Mouse (Mus musculus): ENCODE data around the gene Lrp8. TPM values are rescaled to one million over a fixed set of nuclear protein-coding genes. Genes with fewer than 3 reads are reported as not detected.
A peak's percentile ranks its signal among the peaks of the same experiment; 100 is the strongest.

The Lrp8 gene
- total RNA-seq, 1 experiment = 8.3 TPM

DNA sequence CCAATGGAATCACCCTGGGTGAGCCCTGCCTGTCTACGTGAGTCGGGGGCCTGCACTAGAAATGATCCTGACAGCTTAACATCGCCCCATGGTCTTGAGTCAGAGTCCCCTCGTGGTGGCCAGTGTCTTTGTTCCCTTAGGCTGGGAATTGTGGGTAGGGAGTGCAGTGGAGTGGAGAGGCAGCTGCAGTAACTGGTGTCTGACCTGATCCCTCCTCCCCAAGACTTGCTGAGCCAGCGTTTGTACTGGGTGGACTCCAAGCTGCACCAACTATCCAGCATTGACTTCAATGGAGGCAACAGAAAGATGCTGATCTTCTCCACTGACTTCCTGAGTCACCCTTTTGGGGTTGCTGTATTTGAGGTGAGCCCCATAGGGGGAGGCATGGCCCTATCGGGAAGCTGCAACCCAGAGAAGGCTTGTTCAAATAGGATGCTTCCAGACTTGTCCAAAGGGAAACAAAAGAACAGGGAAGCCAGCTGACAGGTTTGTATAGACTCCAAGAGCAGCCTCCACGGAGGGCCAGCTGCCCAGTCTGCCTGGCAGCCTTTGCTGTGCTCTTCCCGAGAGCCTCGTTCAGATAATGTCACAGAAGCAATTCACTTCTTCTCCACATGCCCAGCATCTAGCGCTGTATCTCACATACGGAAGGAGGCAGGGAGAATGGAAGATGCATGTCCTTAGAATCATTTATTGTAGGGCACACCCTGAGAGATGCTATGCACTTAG, 55.1 kb downstream of the Lrp8 start:
- no peak overlapping the region for H3K4me3 ChIP-seq (ENCODE audit: insufficient read depth in 1 of 2, low read depth in 1 of 2, low read length in 2 of 2, poor library complexity in 1 of 2, severe bottlenecking in 1 of 2)
- peaks cover 5% of the 10 kb centered on the region; the same call in 1 of the 2 replicates for H3K36me3 ChIP-seq (ENCODE audit: control insufficient read depth, insufficient read depth, low read length, poor library complexity, severe bottlenecking)
- H3K9ac ChIP-seq (ENCODE audit: insufficient read depth, low read depth, low read length, poor library complexity, severe bottlenecking) = no peak overlapping the region
- H3K9me3 ChIP-seq (ENCODE audit: control insufficient read depth, insufficient read depth, low read depth, low read length) = no peaks in the 10 kb centered on the region
- no peak for DNase-seq (ENCODE audit: low read depth, low spot score)
- H3K27ac ChIP-seq (ENCODE audit: insufficient read depth, low read depth, low read length, poor library complexity, severe bottlenecking) = no peak overlapping the region
- H3K4me1 ChIP-seq (ENCODE audit: control insufficient read depth in 2 of 2, insufficient read depth in 2 of 2, low read length in 2 of 2, poor library complexity in 1 of 2) = peaks cover 0 to 4% of the 10 kb centered on the region in 2 experiments; a peak in 1 of 4 replicates
- in situ Hi-C loops (cut with MboI; ENCODE audit: low sequenced_read_pairs in 2 of 2, unreplicated experiment in 2 of 2) = no loop called here
- TF ChIP-seq MAFK (IDR thresholded peaks at IDR 0.05; ENCODE audit: insufficient read depth, low read depth, low read length) (peak; percentile 47; the same call in 1 of the 2 replicates), ZNF384 (IDR thresholded peaks at IDR 0.05; ENCODE audit: low read depth, low read length) (no peak), HCFC1 (IDR thresholded peaks at IDR 0.05; ENCODE audit: borderline replicate concordance, insufficient read depth, low read length) (no peak), ZC3H11A (IDR thresholded peaks at IDR 0.05; ENCODE audit: borderline replicate concordance, low read depth, low read length) (no peak), CHD2 (IDR thresholded peaks at IDR 0.05; ENCODE audit: low read depth, low read length) (no peak)

DNA sequence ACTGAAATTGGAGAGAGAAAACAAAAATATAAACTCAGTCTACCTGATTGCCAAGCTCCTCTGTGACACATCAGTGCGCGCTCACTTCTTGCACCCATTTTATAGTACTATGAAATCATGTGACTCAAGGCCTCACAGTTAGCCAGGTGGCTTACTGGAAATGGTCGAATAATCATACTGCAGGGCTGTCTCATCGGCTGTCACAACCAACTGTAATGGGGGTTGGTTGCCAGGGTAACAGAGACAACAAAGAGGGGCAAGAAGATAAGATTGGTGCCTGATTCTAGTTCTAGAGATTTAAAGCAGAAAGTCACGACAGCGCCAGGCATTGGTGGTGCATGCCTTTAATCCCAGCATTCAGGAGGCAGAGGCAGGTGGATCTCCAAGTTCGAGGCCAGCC, 56.9 kb downstream of the Lrp8 start:
- Histone ChIP-seq H3K9ac (ENCODE audit: insufficient read depth, low read depth, low read length, poor library complexity, severe bottlenecking) (no peak overlapping the region), H3K36me3 (ENCODE audit: control insufficient read depth, insufficient read depth, low read length, poor library complexity, severe bottlenecking) (peaks cover 7% of the 10 kb centered on the region; the same call in 1 of the 2 replicates), H3K4me3 (ENCODE audit: insufficient read depth in 1 of 2, low read depth in 1 of 2, low read length in 2 of 2, poor library complexity in 1 of 2, severe bottlenecking in 1 of 2) (no peak overlapping the region), H3K9me3 (ENCODE audit: control insufficient read depth, insufficient read depth, low read depth, low read length) (no peaks in the 10 kb centered on the region), H3K27ac (ENCODE audit: insufficient read depth, low read depth, low read length, poor library complexity, severe bottlenecking) (no peak overlapping the region), H3K4me1 (ENCODE audit: control insufficient read depth in 2 of 2, insufficient read depth in 2 of 2, low read length in 2 of 2, poor library complexity in 1 of 2) (peaks cover 0 to 4% of the 10 kb centered on the region in 2 experiments; a peak in 1 of 4 replicates)
- TF ChIP-seq ZNF384 (IDR thresholded peaks at IDR 0.05; ENCODE audit: low read depth, low read length) (no peak), MAFK (IDR thresholded peaks at IDR 0.05; ENCODE audit: insufficient read depth, low read depth, low read length) (no peak), ZC3H11A (IDR thresholded peaks at IDR 0.05; ENCODE audit: borderline replicate concordance, low read depth, low read length) (no peak), CHD2 (IDR thresholded peaks at IDR 0.05; ENCODE audit: low read depth, low read length) (no peak), HCFC1 (IDR thresholded peaks at IDR 0.05; ENCODE audit: borderline replicate concordance, insufficient read depth, low read length) (no peak)
- DNase-seq (ENCODE audit: low read depth, low spot score) = no peak
- in situ Hi-C loops (cut with MboI; ENCODE audit: low sequenced_read_pairs in 2 of 2, unreplicated experiment in 2 of 2) = no loop called here

DNA sequence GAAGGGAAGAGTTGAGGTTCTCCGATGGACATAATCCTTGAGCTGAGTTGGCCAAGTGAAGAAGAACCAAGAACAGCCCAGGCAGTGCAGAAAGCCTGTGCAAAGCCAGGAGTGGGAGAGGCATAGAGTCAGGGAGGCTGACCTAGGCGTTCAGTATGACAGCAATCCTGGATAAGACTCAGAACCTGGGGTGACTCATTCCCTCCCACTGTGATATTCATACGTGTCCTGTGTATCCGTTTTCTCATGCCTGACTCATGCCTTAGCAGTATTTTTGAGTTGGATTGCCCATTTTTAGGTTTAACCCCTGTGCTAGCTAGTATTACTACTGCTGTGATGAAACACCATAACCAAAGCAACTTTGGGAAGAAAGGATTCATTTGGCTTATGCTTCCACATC, 62.8 kb downstream of the Lrp8 start:
- TF ChIP-seq CHD2 (IDR thresholded peaks at IDR 0.05; ENCODE audit: low read depth, low read length) (no peak), ZC3H11A (IDR thresholded peaks at IDR 0.05; ENCODE audit: borderline replicate concordance, low read depth, low read length) (no peak), MAFK (IDR thresholded peaks at IDR 0.05; ENCODE audit: insufficient read depth, low read depth, low read length) (no peak), HCFC1 (IDR thresholded peaks at IDR 0.05; ENCODE audit: borderline replicate concordance, insufficient read depth, low read length) (no peak), ZNF384 (IDR thresholded peaks at IDR 0.05; ENCODE audit: low read depth, low read length) (no peak)
- Histone ChIP-seq H3K4me3 (ENCODE audit: insufficient read depth in 1 of 2, low read depth in 1 of 2, low read length in 2 of 2, poor library complexity in 1 of 2, severe bottlenecking in 1 of 2) (no peak overlapping the region), H3K4me1 (ENCODE audit: control insufficient read depth in 2 of 2, insufficient read depth in 2 of 2, low read length in 2 of 2, poor library complexity in 1 of 2) (no peaks in the 10 kb centered on the region), H3K27ac (ENCODE audit: insufficient read depth, low read depth, low read length, poor library complexity, severe bottlenecking) (no peak overlapping the region), H3K9me3 (ENCODE audit: control insufficient read depth, insufficient read depth, low read depth, low read length) (no peaks in the 10 kb centered on the region), H3K36me3 (ENCODE audit: control insufficient read depth, insufficient read depth, low read length, poor library complexity, severe bottlenecking) (peaks cover 3% of the 10 kb centered on the region; the same call in 1 of the 2 replicates), H3K9ac (ENCODE audit: insufficient read depth, low read depth, low read length, poor library complexity, severe bottlenecking) (no peak overlapping the region)
- in situ Hi-C loops (cut with MboI; ENCODE audit: low sequenced_read_pairs in 2 of 2, unreplicated experiment in 2 of 2) = no loop called here
- no peak for DNase-seq (ENCODE audit: low read depth, low spot score)

DNA sequence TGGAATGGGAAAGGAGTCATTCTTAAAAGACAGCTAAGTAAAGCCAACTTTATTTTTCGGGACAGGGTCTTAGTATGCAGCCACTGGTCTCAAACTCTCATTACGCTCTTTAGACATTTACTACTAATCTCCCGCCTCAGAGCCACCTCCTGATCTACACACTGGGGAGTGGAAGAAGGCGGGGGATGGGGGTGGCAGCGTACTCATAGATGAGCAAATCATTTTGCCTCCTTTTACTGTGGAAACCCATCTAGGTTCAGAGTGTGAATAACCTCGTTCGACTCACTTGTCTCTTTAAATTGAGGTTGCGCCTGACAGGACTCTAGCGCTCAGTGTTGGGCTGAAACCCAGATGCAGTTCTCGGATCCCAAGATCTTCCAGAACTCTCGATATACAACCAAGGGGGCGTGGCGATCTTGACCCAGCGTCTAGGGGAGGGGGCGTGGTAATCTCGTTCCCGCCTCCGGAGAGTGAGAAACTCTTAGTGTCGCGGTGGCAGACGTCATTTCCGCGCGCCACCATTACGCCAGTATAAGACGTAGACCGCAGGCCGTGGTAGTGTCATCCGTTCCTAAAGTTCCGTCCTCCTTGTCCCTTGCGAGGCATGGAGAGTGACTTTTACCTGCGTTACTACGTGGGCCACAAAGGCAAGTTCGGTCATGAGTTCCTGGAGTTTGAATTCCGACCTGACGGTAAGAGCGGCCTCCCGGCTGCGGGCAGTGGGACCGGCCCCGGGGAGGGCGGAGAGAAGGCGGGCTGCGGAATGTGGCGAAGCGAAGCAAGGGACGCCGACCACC, 77.4 kb downstream of the Lrp8 start, which contains the start of gene Magoh:
TSS of gene Magoh (plus strand) at position 502 of the 797 bp plus-strand sequence.
- Histone ChIP-seq H3K27ac (ENCODE audit: insufficient read depth, low read depth, low read length, poor library complexity, severe bottlenecking) (0 out of 2 replicates have a peak within 1 kb of the TSS, but pooled peaks have one; percentile 54), H3K9ac (ENCODE audit: insufficient read depth, low read depth, low read length, poor library complexity, severe bottlenecking) (peak within 1 kb of the TSS; percentile 98), H3K9me3 (ENCODE audit: control insufficient read depth, insufficient read depth, low read depth, low read length) (no peaks in the 10 kb centered on the region), H3K4me1 (ENCODE audit: control insufficient read depth in 2 of 2, insufficient read depth in 2 of 2, low read length in 2 of 2, poor library complexity in 1 of 2) (peaks cover 0 to 3% of the 10 kb centered on the region in 2 experiments; a peak in 1 of 4 replicates), H3K36me3 (ENCODE audit: control insufficient read depth, insufficient read depth, low read length, poor library complexity, severe bottlenecking) (peaks cover 12% of the 10 kb centered on the region), H3K4me3 (ENCODE audit: insufficient read depth in 1 of 2, low read depth in 1 of 2, low read length in 2 of 2, poor library complexity in 1 of 2, severe bottlenecking in 1 of 2) (peak within 1 kb of the TSS; percentile 73 to 97)
- in situ Hi-C loops (cut with MboI; ENCODE audit: low sequenced_read_pairs in 2 of 2, unreplicated experiment in 2 of 2) = no loop called here
- peak; percentile 98 for DNase-seq (ENCODE audit: low read depth, low spot score)
- peak; percentile 84 for TF ChIP-seq HCFC1 (IDR thresholded peaks at IDR 0.05; ENCODE audit: borderline replicate concordance, insufficient read depth, low read length)
- TF ChIP-seq ZC3H11A (IDR thresholded peaks at IDR 0.05; ENCODE audit: borderline replicate concordance, low read depth, low read length) = no peak
- peak; percentile 79 for TF ChIP-seq CHD2 (IDR thresholded peaks at IDR 0.05; ENCODE audit: low read depth, low read length)
